Mouse (Mus musculus): Measurements from ENCODE around the gene Spint2.

Gene Spint2

GRCm38 (mm10) chr7:29282074-29282554 is 402 bp upstream of the Spint2 start:
- DNase-seq (ENCODE audit: low spot score in 2 of 2), result no peak

- DNase-seq (ENCODE audit: low spot score in 2 of 2), result no peak
Measured at GRCm38 (mm10) chr7:29280801-29281200, 911 bp downstream of the Spint2 start.

GRCm38 (mm10) chr7:29279924-29280323 is 1.8 kb downstream of the Spint2 start:
- no peak for DNase-seq (ENCODE audit: low spot score in 2 of 2)

GRCm38 (mm10) chr7:29279261-29279660 is 2.5 kb downstream of the Spint2 start:
- DNase-seq (ENCODE audit: low spot score in 2 of 2), result no peak

- no peak for DNase-seq (ENCODE audit: low spot score in 2 of 2)
Measured at GRCm38 (mm10) chr7:29277510-29277909, 4.2 kb downstream of the Spint2 start.

- DNase-seq (ENCODE audit: low spot score in 2 of 2), result no peak
Measured at GRCm38 (mm10) chr7:29276715-29277114, 5.0 kb downstream of the Spint2 start.

GRCm38 (mm10) chr7:29271687-29272465 is 9.8 kb downstream of the Spint2 start:
- no peak for DNase-seq (ENCODE audit: low spot score in 2 of 2)

GRCm38 (mm10) chr7:29270445-29270844 is 11.3 kb downstream of the Spint2 start:
- no peak for DNase-seq (ENCODE audit: low spot score in 2 of 2)

- DNase-seq (ENCODE audit: low spot score in 2 of 2), result no peak
Measured at GRCm38 (mm10) chr7:29266931-29267330, 14.8 kb downstream of the Spint2 start.

GRCm38 (mm10) chr7:29265636-29266035 is 16.1 kb downstream of the Spint2 start:
- DNase-seq (ENCODE audit: low spot score in 2 of 2), result no peak

GRCm38 (mm10) chr7:29263831-29264230 is 17.9 kb downstream of the Spint2 start:
- no peak for DNase-seq (ENCODE audit: low spot score in 2 of 2)

GRCm38 (mm10) chr7:29262151-29262550 is 19.6 kb downstream of the Spint2 start:
- DNase-seq (ENCODE audit: low spot score in 2 of 2), result no peak

- no peak for DNase-seq (ENCODE audit: low spot score in 2 of 2)
Measured at GRCm38 (mm10) chr7:29259781-29260730, 21.7 kb downstream of the Spint2 start.

GRCm38 (mm10) chr7:29257368-29257767 is 24.3 kb downstream of the Spint2 start:
- DNase-seq (ENCODE audit: low spot score in 2 of 2), result no peak

- DNase-seq (ENCODE audit: low spot score in 2 of 2), result no peak
Measured at GRCm38 (mm10) chr7:29255875-29256274, 25.8 kb downstream of the Spint2 start.

- no peak for DNase-seq (ENCODE audit: low spot score in 2 of 2)
Measured at GRCm38 (mm10) chr7:29253842-29254241, 27.9 kb downstream of the Spint2 start.

GRCm38 (mm10) chr7:29251166-29251565 is 30.5 kb downstream of the Spint2 start:
- no peak for DNase-seq (ENCODE audit: low spot score in 2 of 2)

- no peak for DNase-seq (ENCODE audit: low spot score in 2 of 2)
Measured at GRCm38 (mm10) chr7:29248261-29248841, 33.4 kb downstream of the Spint2 start, which contains the start of gene 2200002D01Rik. TSS of gene 2200002D01Rik (minus strand) at chr7:29248466.

GRCm38 (mm10) chr7:29247706-29248105 is 34.0 kb downstream of the Spint2 start:
- DNase-seq (ENCODE audit: low spot score in 2 of 2), result no peak

- DNase-seq (ENCODE audit: low spot score in 2 of 2), result peak in 1 of 2 experiments; percentile 47
Measured at GRCm38 (mm10) chr7:29247314-29247700, 34.4 kb downstream of the Spint2 start.

- no peak for DNase-seq (ENCODE audit: low spot score in 2 of 2)
Measured at GRCm38 (mm10) chr7:29246619-29247313, 34.9 kb downstream of the Spint2 start.

All from right cerebral cortex, postnatal 36 days (tissue).